Mouse (Mus musculus) erythroblast, embryonic 14.5 days (primary cell): ENCODE measurements around the gene 1700015G11Rik.

Experiments used
- GATA1 ChIP-seq: IDR thresholded peaks from 2 replicates; pipeline ENCODE4 v1.6.1; 2012; ENCODE audit warnings: low read length, inconsistent platforms, mixed read lengths
- TAL1 ChIP-seq: IDR thresholded peaks from 3 replicates; pipeline ENCODE4 v1.6.1; 2012; ENCODE audit warnings: low read length, inconsistent platforms, mixed read lengths

- no peak for TF ChIP-seq GATA1
- no peak for TF ChIP-seq TAL1
These were observed 40.7 kb upstream of the 1700015G11Rik start for GRCm38 (mm10) chr7:52056274-52056673.
